Mouse (Mus musculus) limb, embryonic 10.5 days (tissue): ENCODE results near the gene Gm13271. TPM values are rescaled to one million over a fixed set of nuclear protein-coding genes. Genes with fewer than 3 reads are reported as not detected.
"Not testable (repeated sequence)": the region's sequence is repeated elsewhere in the genome, so short reads cannot be mapped to it uniquely, and the experiment has no call there.

ENCODE experiments used
- DNase-seq: peaks from one replicate; pipeline ENCODE4 v3.0.0-alpha.2; 2017; ENCODE audit warnings: low spot score
- H3K27ac ChIP-seq: fragments of 300-500 bp; sonication (generic); 2 replicates; pipeline ENCODE4 v1.5.1; 2016; ENCODE audit warnings: mild to moderate bottlenecking
- H3K27me3 ChIP-seq: fragments of 300-500 bp; sonication (generic); 2 replicates; pipeline ENCODE4 v1.6.1; 2016; ENCODE audit warnings: low read depth, mild to moderate bottlenecking; ENCODE audit not compliant: poor library complexity, severe bottlenecking
- H3K36me3 ChIP-seq: fragments of 300-500 bp; sonication (generic); 2 replicates; pipeline ENCODE4 v1.6.1; 2016; ENCODE audit warnings: mild to moderate bottlenecking, moderate library complexity
- H3K4me1 ChIP-seq: fragments of 300-500 bp; sonication (generic); 2 replicates; pipeline ENCODE4 v1.6.1; 2016
- H3K4me3 ChIP-seq: fragments of 300-500 bp; sonication (generic); 2 replicates; pipeline ENCODE4 v1.5.1; 2016; ENCODE audit warnings: mild to moderate bottlenecking, moderate library complexity
- H3K9me3 ChIP-seq: fragments of 300-500 bp; sonication (generic); replicated peaks from 2 replicates; pipeline ENCODE4 v1.6.1; 2016; ENCODE audit warnings: mild to moderate bottlenecking
- WGBS: fragments of 180-500 bp; shearing (Covaris S2); methylation state at CpG from one replicate; pipeline ENCODE4 v1.1.7; 2016; 5-methylcytosine and 5-hydroxymethylcytosine counted together
- polyA plus RNA-seq: library from polyadenylated mRNA; unstranded; fragments of >200 nt; fragmentation: Nextera tagmentation; extraction: Ambion mirVana; gene quantifications from 2 replicates; pipeline ENCODE4 v1.2.1, GENCODE M21; 2016

Gm13271 gene
- polyA plus RNA-seq, 1 experiment from 2014 or later = 0.33 TPM

- not testable (repeated sequence) for H3K27ac ChIP-seq, H3K36me3 ChIP-seq, DNase-seq, H3K9me3 ChIP-seq, H3K4me3 ChIP-seq, H3K27me3 ChIP-seq, H3K4me1 ChIP-seq
- WGBS = no CpG with 5 or more reads among the region's 29 CpGs
Measured at GRCm38 (mm10) chr4:88776622-88777021, 22.0 kb downstream of the Gm13271 start, which contains the start of gene Gm13289. Gm13289 (plus strand) TSS chr4:88776922.

GRCm38 (mm10) chr4:88779550-88779949, 24.9 kb downstream of the Gm13271 start, which contains the start of gene Gm13272:
Gm13272 (plus strand) TSS chr4:88779850.
- not testable (repeated sequence) for H3K4me3 ChIP-seq, H3K4me1 ChIP-seq, DNase-seq, H3K36me3 ChIP-seq, H3K9me3 ChIP-seq, H3K27ac ChIP-seq, H3K27me3 ChIP-seq
- no CpG with 5 or more reads among the region's 29 CpGs for WGBS

- not testable (repeated sequence) for H3K36me3 ChIP-seq, DNase-seq
- 54% methylated on average over 16 of the region's 18 CpGs for WGBS
Measured at GRCm38 (mm10) chr4:88780320-88780719, 25.7 kb downstream of the Gm13271 start.

GRCm38 (mm10) chr4:88781831-88782230, 27.2 kb downstream of the Gm13271 start, which contains the start of gene Ifnz:
Ifnz (plus strand) TSS chr4:88782131.
- not testable (repeated sequence) for H3K27me3 ChIP-seq, H3K4me1 ChIP-seq, DNase-seq, H3K36me3 ChIP-seq, H3K9me3 ChIP-seq, H3K27ac ChIP-seq
- WGBS = 18% methylated on average over 4 of the region's 7 CpGs
- peak within 1 kb of the TSS; percentile 31; the same call in 1 of the 2 replicates for H3K4me3 ChIP-seq

More at GRCm38 (mm10) chr4:88780320-88780719, 25.7 kb downstream of the Gm13271 start:
- H3K4me3 ChIP-seq, H3K27me3 ChIP-seq, H3K4me1 ChIP-seq, H3K9me3 ChIP-seq, H3K27ac ChIP-seq: not testable (repeated sequence)

- not testable (repeated sequence) for H3K4me1 ChIP-seq, H3K9me3 ChIP-seq, H3K27ac ChIP-seq, H3K36me3 ChIP-seq, DNase-seq, H3K27me3 ChIP-seq
- 0% methylated on average over 16 of the region's 31 CpGs for WGBS
- H3K4me3 ChIP-seq = peak overlapping the region; percentile 31; the same call in 1 of the 2 replicates
Measured at GRCm38 (mm10) chr4:88782335-88782734, 27.7 kb downstream of the Gm13271 start.

GRCm38 (mm10) chr4:88785409-88785808, 30.7 kb downstream of the Gm13271 start, which contains the start of gene Gm13276:
Gm13276 (plus strand) TSS chr4:88785709.
- H3K36me3 ChIP-seq, H3K27me3 ChIP-seq, H3K27ac ChIP-seq, DNase-seq, H3K4me1 ChIP-seq, H3K9me3 ChIP-seq, H3K4me3 ChIP-seq: not testable (repeated sequence)
- WGBS = no CpG with 5 or more reads among the region's 27 CpGs

GRCm38 (mm10) chr4:88788402-88788801, 33.7 kb downstream of the Gm13271 start, which contains the start of gene Gm13277:
Gm13277 (plus strand) TSS chr4:88788632.
- WGBS = 0% methylated on average over 4 of the region's 28 CpGs
- not testable (repeated sequence) for DNase-seq, H3K4me1 ChIP-seq

GRCm38 (mm10) chr4:88791250-88791649, 36.6 kb downstream of the Gm13271 start, which contains the start of gene Gm13278:
Gm13278 (plus strand) TSS chr4:88791550.
- no CpG with 5 or more reads among the region's 28 CpGs for WGBS
- not testable (repeated sequence) for H3K27me3 ChIP-seq

More at GRCm38 (mm10) chr4:88788402-88788801, 33.7 kb downstream of the Gm13271 start, which contains the start of gene Gm13277:
- not testable (repeated sequence) for H3K9me3 ChIP-seq, H3K4me3 ChIP-seq, H3K36me3 ChIP-seq, H3K27me3 ChIP-seq, H3K27ac ChIP-seq

GRCm38 (mm10) chr4:88793936-88794675, 39.4 kb downstream of the Gm13271 start, which contains the start of gene Gm13275:
Gm13275 (plus strand) TSS chr4:88794487.
- H3K27ac ChIP-seq, H3K9me3 ChIP-seq, H3K36me3 ChIP-seq, DNase-seq, H3K27me3 ChIP-seq, H3K4me1 ChIP-seq, H3K4me3 ChIP-seq: not testable (repeated sequence)
- WGBS = 2% methylated on average over 21 of the region's 52 CpGs

More at GRCm38 (mm10) chr4:88791250-88791649, 36.6 kb downstream of the Gm13271 start, which contains the start of gene Gm13278:
- not testable (repeated sequence) for H3K9me3 ChIP-seq, DNase-seq, H3K4me3 ChIP-seq, H3K36me3 ChIP-seq, H3K27ac ChIP-seq, H3K4me1 ChIP-seq

- WGBS = no CpG with 5 or more reads among the region's 28 CpGs
- DNase-seq, H3K4me3 ChIP-seq, H3K27me3 ChIP-seq, H3K27ac ChIP-seq, H3K4me1 ChIP-seq, H3K9me3 ChIP-seq, H3K36me3 ChIP-seq: not testable (repeated sequence)
Measured at GRCm38 (mm10) chr4:88797097-88797496, 42.4 kb downstream of the Gm13271 start, which contains the start of gene Gm13279. Gm13279 (plus strand) TSS chr4:88797397.

- not testable (repeated sequence) for H3K4me3 ChIP-seq, H3K27ac ChIP-seq, H3K9me3 ChIP-seq, H3K27me3 ChIP-seq, DNase-seq, H3K36me3 ChIP-seq, H3K4me1 ChIP-seq
- 9% methylated on average over 6 of the region's 7 CpGs for WGBS
Measured at GRCm38 (mm10) chr4:88799365-88799764, 44.7 kb downstream of the Gm13271 start, which contains the start of gene Gm13285. Gm13285 (plus strand) TSS chr4:88799665.

- not testable (repeated sequence) for H3K36me3 ChIP-seq, H3K4me3 ChIP-seq, H3K27ac ChIP-seq, H3K9me3 ChIP-seq, H3K4me1 ChIP-seq, DNase-seq
- H3K27me3 ChIP-seq = peaks cover 10% of the 10 kb centered on the region
- no CpG with 5 or more reads among the region's 29 CpGs for WGBS
Measured at GRCm38 (mm10) chr4:88802954-88803353, 48.3 kb downstream of the Gm13271 start, which contains the start of gene Gm13287. Gm13287 (plus strand) TSS chr4:88803254.
